Mouse (Mus musculus): Measurements from ENCODE around the gene Tnni3. TPM values are rescaled to one million over a fixed set of nuclear protein-coding genes. Genes with fewer than 3 reads are reported as not detected.
"Not testable (repeated sequence)": the region's sequence is repeated elsewhere in the genome, so short reads cannot be mapped to it uniquely, and the experiment has no call there.

Tnni3 gene
- polyA plus RNA-seq, 1 experiment, result not detected

DNA sequence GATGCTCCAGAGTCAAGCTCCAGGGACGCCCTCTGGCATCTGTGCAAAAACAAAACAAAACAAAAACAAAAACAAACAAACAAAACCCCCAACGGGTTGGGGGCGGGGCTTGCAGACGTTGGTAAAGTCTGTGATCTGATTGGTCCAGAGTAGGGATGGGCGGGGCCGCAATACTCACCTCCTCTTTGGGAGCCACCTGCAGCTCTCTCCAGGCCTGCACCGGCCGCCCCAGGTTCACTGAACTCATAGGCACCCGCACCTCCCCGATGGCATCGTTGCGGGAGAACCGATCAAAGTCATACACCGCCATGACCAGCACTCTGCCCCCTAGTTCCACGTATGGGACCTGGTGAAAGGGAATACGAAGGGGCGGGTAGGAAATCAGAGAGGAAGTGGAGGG lies 18.0 kb upstream of the Tnni3 start:
- WGBS, result 51% methylated on average over 17 of the region's 17 CpGs
- Histone ChIP-seq H3K4me3 (ENCODE audit: insufficient read depth, low read depth, low read length) (no peak overlapping the region), H3K4me1 (ENCODE audit: control insufficient read depth, insufficient read depth, low read length) (peaks cover 5% of the 10 kb centered on the region), H3K27ac (ENCODE audit: insufficient read depth, low read depth, low read length) (no peak overlapping the region)
- TF ChIP-seq CTCF (IDR thresholded peaks at IDR 0.05; ENCODE audit: insufficient read depth, low read depth, low read length) (no peak), POLR2A (IDR thresholded peaks at IDR 0.05; ENCODE audit: insufficient read depth, low read depth, low read length) (no peak)

GRCm38 (mm10) chr7:4541344-4541743 lies 17.3 kb upstream of the Tnni3 start:
- Histone ChIP-seq H3K4me1 (ENCODE audit: control insufficient read depth, insufficient read depth, low read length) (peaks cover 5% of the 10 kb centered on the region), H3K4me3 (ENCODE audit: insufficient read depth, low read depth, low read length) (no peak overlapping the region), H3K27ac (ENCODE audit: insufficient read depth, low read depth, low read length) (no peak overlapping the region)
- no peak for TF ChIP-seq POLR2A (IDR thresholded peaks at IDR 0.05; ENCODE audit: insufficient read depth, low read depth, low read length)
- TF ChIP-seq CTCF (IDR thresholded peaks at IDR 0.05; ENCODE audit: insufficient read depth, low read depth, low read length), result no peak
- WGBS, result 58% methylated on average over 5 of the region's 5 CpGs

DNA sequence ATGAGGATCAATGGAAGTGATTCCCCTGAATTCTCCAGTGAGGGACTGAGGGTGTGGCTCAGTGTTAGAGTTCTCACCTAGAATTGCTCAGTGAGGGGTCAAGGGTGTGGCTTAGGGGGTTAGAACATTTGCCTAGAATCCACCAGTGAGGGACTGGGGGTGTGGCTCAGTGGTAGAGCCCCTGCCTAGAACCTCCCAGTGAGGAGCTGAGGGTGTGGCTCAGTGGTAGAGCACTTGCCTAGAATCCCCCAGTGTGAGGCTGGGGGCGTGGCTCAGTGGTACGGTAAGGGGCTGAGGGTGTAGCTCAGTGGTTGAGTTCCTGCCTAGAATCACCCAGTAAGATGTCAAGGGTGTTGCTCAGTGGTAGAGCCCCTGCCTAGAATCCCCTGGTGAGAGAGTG lies 15.0 kb upstream of the Tnni3 start:
- no peak overlapping the region for H3K27ac ChIP-seq (ENCODE audit: insufficient read depth, low read depth, low read length)
- H3K4me1 ChIP-seq (ENCODE audit: control insufficient read depth, insufficient read depth, low read length), result no peaks in the 10 kb centered on the region
- WGBS, result 65% methylated on average over 2 of the region's 2 CpGs
- TF ChIP-seq POLR2A (IDR thresholded peaks at IDR 0.05; ENCODE audit: insufficient read depth, low read depth, low read length), result no peak
- no peak for TF ChIP-seq CTCF (IDR thresholded peaks at IDR 0.05; ENCODE audit: insufficient read depth, low read depth, low read length)
- H3K4me3 ChIP-seq (ENCODE audit: insufficient read depth, low read depth, low read length), result no peak overlapping the region

GRCm38 (mm10) chr7:4537181-4537580 lies 13.2 kb upstream of the Tnni3 start:
- Histone ChIP-seq H3K4me3 (ENCODE audit: insufficient read depth, low read depth, low read length) (no peak overlapping the region), H3K4me1 (ENCODE audit: control insufficient read depth, insufficient read depth, low read length) (0 out of 2 replicates have a peak, but pooled peaks cover under 1% of the 10 kb centered on the region), H3K27ac (ENCODE audit: insufficient read depth, low read depth, low read length) (no peak overlapping the region)
- TF ChIP-seq CTCF (IDR thresholded peaks at IDR 0.05; ENCODE audit: insufficient read depth, low read depth, low read length), result no peak
- TF ChIP-seq POLR2A (IDR thresholded peaks at IDR 0.05; ENCODE audit: insufficient read depth, low read depth, low read length), result no peak
- 45% methylated on average over 4 of the region's 4 CpGs for WGBS

DNA sequence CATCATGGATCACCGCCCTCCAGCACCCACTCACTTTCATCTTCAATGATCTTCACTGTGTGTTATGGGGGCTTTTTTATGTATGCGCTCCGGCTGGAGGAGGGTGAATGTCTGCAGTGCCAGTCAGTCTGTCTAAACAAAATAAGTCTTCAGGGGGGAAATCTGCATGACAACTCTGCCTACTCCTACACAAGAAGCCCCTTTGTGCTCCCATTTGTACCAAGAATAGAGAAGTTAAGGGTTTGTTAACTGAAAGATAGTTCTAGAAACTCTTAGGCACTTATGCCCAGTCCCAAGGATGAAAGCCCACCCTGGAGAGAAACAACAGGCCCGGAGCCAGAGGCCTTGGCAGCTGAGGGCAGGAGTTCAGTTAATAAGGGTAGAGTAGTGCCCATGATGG lies 12.3 kb upstream of the Tnni3 start:
- Histone ChIP-seq H3K27ac (ENCODE audit: insufficient read depth, low read depth, low read length) (no peak overlapping the region), H3K4me1 (ENCODE audit: control insufficient read depth, insufficient read depth, low read length) (0 out of 2 replicates have a peak, but pooled peaks cover 3% of the 10 kb centered on the region), H3K4me3 (ENCODE audit: insufficient read depth, low read depth, low read length) (no peak overlapping the region)
- 70% methylated on average over 4 of the region's 4 CpGs for WGBS
- TF ChIP-seq CTCF (IDR thresholded peaks at IDR 0.05; ENCODE audit: insufficient read depth, low read depth, low read length) (no peak), POLR2A (IDR thresholded peaks at IDR 0.05; ENCODE audit: insufficient read depth, low read depth, low read length) (no peak)

- no peak within 1 kb of the TSS for H3K27ac ChIP-seq (ENCODE audit: insufficient read depth, low read depth, low read length)
- 4% methylated on average over 28 of the region's 28 CpGs for WGBS
- H3K4me3 ChIP-seq (ENCODE audit: insufficient read depth, low read depth, low read length), result no peak within 1 kb of the TSS
- H3K4me1 ChIP-seq (ENCODE audit: control insufficient read depth, insufficient read depth, low read length), result 0 out of 2 replicates have a peak, but pooled peaks cover 3% of the 10 kb centered on the region
- TF ChIP-seq CTCF (IDR thresholded peaks at IDR 0.05; ENCODE audit: insufficient read depth, low read depth, low read length), result no peak
- TF ChIP-seq POLR2A (IDR thresholded peaks at IDR 0.05; ENCODE audit: insufficient read depth, low read depth, low read length), result no peak
Measured at GRCm38 (mm10) chr7:4532005-4532729, 8.1 kb upstream of the Tnni3 start, which contains the start of gene Dnaaf3. Gene Dnaaf3 (minus strand): TSS chr7:4532453.

DNA sequence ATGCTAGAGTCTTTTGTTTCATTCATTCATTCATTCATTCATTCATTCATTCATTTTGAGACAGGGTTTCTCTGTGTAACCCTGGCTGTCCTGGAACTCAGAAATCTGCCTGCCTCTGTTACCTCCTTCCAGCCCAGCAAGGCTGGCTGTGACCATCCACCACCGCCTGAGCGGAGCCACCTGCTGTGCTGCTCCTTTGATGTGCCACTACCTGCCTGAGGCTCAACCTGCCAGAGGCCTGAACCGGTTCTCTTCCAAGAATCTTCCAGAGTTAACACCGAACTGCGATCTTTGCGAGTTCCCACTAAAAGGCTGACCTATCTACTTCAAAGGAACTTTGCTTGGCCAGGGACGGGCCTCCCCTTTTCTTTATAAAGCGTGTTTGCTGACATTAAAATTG lies 6.1 kb upstream of the Tnni3 start:
- H3K27ac ChIP-seq (ENCODE audit: insufficient read depth, low read depth, low read length); H3K4me1 ChIP-seq (ENCODE audit: control insufficient read depth, insufficient read depth, low read length); H3K4me3 ChIP-seq (ENCODE audit: insufficient read depth, low read depth, low read length): not testable (repeated sequence)
- 80% methylated on average over 8 of the region's 8 CpGs for WGBS

DNA sequence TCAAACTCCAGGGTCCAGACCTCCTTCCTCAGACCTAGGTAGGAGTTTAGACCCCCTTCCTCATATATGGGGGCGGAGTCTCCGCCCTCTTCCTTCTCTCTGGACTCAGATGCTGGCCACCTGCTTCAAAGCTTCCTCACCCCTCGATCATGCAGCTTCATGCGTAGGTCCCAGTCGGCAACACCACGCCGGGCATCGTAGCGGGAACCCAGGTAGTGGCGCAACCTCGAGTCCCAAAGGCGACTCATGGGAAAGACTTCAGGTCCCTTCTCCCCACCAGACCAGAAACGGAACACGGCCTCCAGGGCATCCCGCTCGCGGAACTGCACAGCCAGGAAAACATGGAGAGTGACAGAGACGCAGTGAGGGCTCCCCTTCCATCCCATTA lies 3.3 kb upstream of the Tnni3 start:
- no peak overlapping the region for H3K27ac ChIP-seq (ENCODE audit: insufficient read depth, low read depth, low read length)
- TF ChIP-seq CTCF (IDR thresholded peaks at IDR 0.05; ENCODE audit: insufficient read depth, low read depth, low read length) (no peak), POLR2A (IDR thresholded peaks at IDR 0.05; ENCODE audit: insufficient read depth, low read depth, low read length) (no peak)
- 63% methylated on average over 18 of the region's 18 CpGs for WGBS
- no peak overlapping the region for H3K4me3 ChIP-seq (ENCODE audit: insufficient read depth, low read depth, low read length)
- H3K4me1 ChIP-seq (ENCODE audit: control insufficient read depth, insufficient read depth, low read length), result peaks cover 7% of the 10 kb centered on the region; the same call in 1 of the 2 replicates

DNA sequence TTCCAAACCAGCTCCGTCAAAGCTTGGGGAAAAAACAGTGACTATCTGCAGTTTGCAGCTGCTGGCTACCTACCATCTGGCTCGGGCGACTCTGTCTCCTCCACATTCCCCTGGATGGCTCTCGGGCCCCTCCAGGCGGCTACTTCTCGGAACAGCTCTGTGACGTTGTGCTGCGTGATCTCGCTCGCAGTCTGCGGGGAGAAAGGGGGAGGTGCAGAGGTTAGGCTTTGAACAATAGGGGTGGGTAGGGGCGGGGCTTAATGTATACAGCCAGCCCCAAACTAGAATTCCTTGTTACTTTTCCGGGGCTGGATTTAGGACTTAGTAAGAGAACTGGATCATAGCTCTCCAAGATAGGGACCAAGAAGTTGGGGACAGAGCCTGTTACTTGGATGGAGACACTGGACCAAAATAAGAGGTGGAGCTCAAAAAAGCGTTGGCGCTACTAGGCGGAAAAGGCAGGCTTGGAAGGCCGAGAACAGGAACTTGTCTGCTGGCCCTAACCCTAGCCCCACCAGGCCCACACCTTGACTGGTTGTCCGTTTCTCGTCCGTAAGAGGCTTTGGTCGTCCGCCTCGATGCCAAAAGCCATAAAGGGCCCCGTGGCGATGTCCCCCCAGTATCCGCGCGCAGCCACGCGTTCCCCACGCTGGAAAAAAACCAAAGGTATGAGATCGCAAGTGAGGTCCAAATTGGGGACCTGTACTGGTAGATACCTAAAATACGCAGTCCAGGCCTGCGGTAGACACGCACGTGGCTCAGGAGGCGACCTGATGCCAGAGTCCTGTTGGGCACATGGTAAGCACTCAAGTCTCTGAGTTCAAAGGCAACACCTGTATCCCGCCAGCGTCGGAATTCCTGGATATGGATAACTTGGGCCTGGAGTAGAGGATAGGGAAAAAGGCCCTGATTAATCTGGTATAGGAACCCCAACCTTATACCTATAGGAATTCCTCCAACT lies 2.6 kb upstream of the Tnni3 start:
- Histone ChIP-seq H3K4me3 (ENCODE audit: insufficient read depth, low read depth, low read length) (peak overlapping the region; percentile 41), H3K4me1 (ENCODE audit: control insufficient read depth, insufficient read depth, low read length) (peaks cover 5% of the 10 kb centered on the region), H3K27ac (ENCODE audit: insufficient read depth, low read depth, low read length) (no peak overlapping the region; the same call in 1 of the 2 replicates)
- 24% methylated on average over 40 of the region's 40 CpGs for WGBS
- TF ChIP-seq CTCF (IDR thresholded peaks at IDR 0.05; ENCODE audit: insufficient read depth, low read depth, low read length) (peak; percentile 78), POLR2A (IDR thresholded peaks at IDR 0.05; ENCODE audit: insufficient read depth, low read depth, low read length) (no peak)

Measured in olfactory bulb, adult 2 months (tissue).